Mouse (Mus musculus): ENCODE measurements around the gene Atp5e.

The Atp5e gene

GRCm38 (mm10) chr2:174463789-174464523 is at the start of gene Atp5e:
Atp5e (minus strand) TSS chr2:174464105.
- peak; percentile 95 for DNase-seq (ENCODE audit: low read depth, low spot score)

GRCm38 (mm10) chr2:174509825-174510224 is 45.9 kb upstream of the Atp5e start:
- DNase-seq (ENCODE audit: low read depth, low spot score): no peak

- DNase-seq (ENCODE audit: low read depth, low spot score): no peak
These were observed 44.1 kb upstream of the Atp5e start for GRCm38 (mm10) chr2:174507998-174508397.

- DNase-seq (ENCODE audit: low read depth, low spot score): no peak
These were observed 39.0 kb upstream of the Atp5e start for GRCm38 (mm10) chr2:174502831-174503460.

GRCm38 (mm10) chr2:174502321-174502720 is 38.4 kb upstream of the Atp5e start:
- no peak for DNase-seq (ENCODE audit: low read depth, low spot score)

GRCm38 (mm10) chr2:174501517-174501916 is 37.6 kb upstream of the Atp5e start:
- DNase-seq (ENCODE audit: low read depth, low spot score): no peak

GRCm38 (mm10) chr2:174500814-174501503 is 37.1 kb upstream of the Atp5e start:
- no peak for DNase-seq (ENCODE audit: low read depth, low spot score)

GRCm38 (mm10) chr2:174492858-174493257 is 29.0 kb upstream of the Atp5e start:
- DNase-seq (ENCODE audit: low read depth, low spot score): no peak

GRCm38 (mm10) chr2:174487005-174487404 is 23.1 kb upstream of the Atp5e start:
- DNase-seq (ENCODE audit: low read depth, low spot score): no peak

GRCm38 (mm10) chr2:174478746-174479145 is 14.8 kb upstream of the Atp5e start:
- no peak for DNase-seq (ENCODE audit: low read depth, low spot score)

GRCm38 (mm10) chr2:174477543-174478319 is 13.8 kb upstream of the Atp5e start:
- DNase-seq (ENCODE audit: low read depth, low spot score): no peak

- DNase-seq (ENCODE audit: low read depth, low spot score): no peak
These were observed 9.6 kb upstream of the Atp5e start for GRCm38 (mm10) chr2:174473550-174473927.

GRCm38 (mm10) chr2:174472818-174473549 is 9.1 kb upstream of the Atp5e start, which contains the start of gene Prelid3b:
Prelid3b (minus strand) TSS chr2:174473081.
- DNase-seq (ENCODE audit: low read depth, low spot score): peak; percentile 99

GRCm38 (mm10) chr2:174472407-174472806 is 8.5 kb upstream of the Atp5e start:
- DNase-seq (ENCODE audit: low read depth, low spot score): peak; percentile 42

GRCm38 (mm10) chr2:174470786-174471405 is 7.0 kb upstream of the Atp5e start:
- no peak for DNase-seq (ENCODE audit: low read depth, low spot score)

- DNase-seq (ENCODE audit: low read depth, low spot score): no peak
These were observed 6.4 kb upstream of the Atp5e start for GRCm38 (mm10) chr2:174470333-174470732.

- DNase-seq (ENCODE audit: low read depth, low spot score): no peak
These were observed 535 bp downstream of the Atp5e start for GRCm38 (mm10) chr2:174463370-174463769.

- no peak for DNase-seq (ENCODE audit: low read depth, low spot score)
These were observed 4.5 kb downstream of the Atp5e start for GRCm38 (mm10) chr2:174459365-174459764.

- peak; percentile 49 for DNase-seq (ENCODE audit: low read depth, low spot score)
These were observed 10.2 kb downstream of the Atp5e start for GRCm38 (mm10) chr2:174453681-174454080.

- no peak for DNase-seq (ENCODE audit: low read depth, low spot score)
These were observed 13.6 kb downstream of the Atp5e start, which contains the start of gene Tubb1 for GRCm38 (mm10) chr2:174450353-174450752. Tubb1 (plus strand) TSS chr2:174450695.

GRCm38 (mm10) chr2:174448405-174448804 is 15.5 kb downstream of the Atp5e start:
- no peak for DNase-seq (ENCODE audit: low read depth, low spot score)
